Mouse (Mus musculus) limb, embryonic 14.5 days (tissue): ENCODE results near the gene Adam22. TPM values are rescaled to one million over a fixed set of nuclear protein-coding genes. Genes with fewer than 3 reads are reported as not detected.

Source experiments
- ATAC-seq: fragments of 200-750 bp; cut with Nextera tagmentation; 2 replicates; pipeline ENCODE4 v1.8.0; 2017; ENCODE audit warnings: low read depth, moderate number of reproducible peaks, moderate TSS enrichment; ENCODE audit not compliant: low FRiP score
- DNase-seq: peaks from one replicate; pipeline ENCODE4 v3.0.0-alpha.2; 2015; ENCODE audit warnings: low spot score
- H3K27ac ChIP-seq: fragments of 300-500 bp; sonication (generic); replicated peaks from 2 replicates; pipeline ENCODE4 v1.5.1; 2014; ENCODE audit warnings: low read depth, mild to moderate bottlenecking, low read length, moderate library complexity, mixed read lengths
- H3K27me3 ChIP-seq: fragments of 300-500 bp; sonication (generic); 2 replicates; pipeline ENCODE4 v1.6.1; 2014; ENCODE audit warnings: low read length, mixed read lengths; ENCODE audit not compliant: control insufficient read depth, insufficient read depth
- H3K36me3 ChIP-seq: fragments of 300-500 bp; sonication (generic); 2 replicates; pipeline ENCODE4 v1.6.1; 2014; ENCODE audit warnings: mild to moderate bottlenecking, low read length, moderate library complexity, mixed read lengths; ENCODE audit not compliant: control insufficient read depth, insufficient read depth
- H3K4me1 ChIP-seq: fragments of 300-500 bp; sonication (generic); 2 replicates; pipeline ENCODE4 v1.6.1; 2014; ENCODE audit warnings: antibody characterized with exemption, low read length, mixed read lengths; ENCODE audit not compliant: control insufficient read depth, insufficient read depth
- H3K4me2 ChIP-seq: fragments of 300-500 bp; sonication (generic); replicated peaks from 2 replicates; pipeline ENCODE4 v1.6.1; 2014; ENCODE audit warnings: low read depth, mild to moderate bottlenecking, low read length, moderate library complexity; ENCODE audit not compliant: severe bottlenecking
- H3K4me3 ChIP-seq: fragments of 300-500 bp; sonication (generic); replicated peaks from 2 replicates; pipeline ENCODE4 v1.5.1; 2014; ENCODE audit warnings: low read length
- H3K9ac ChIP-seq: fragments of 300-500 bp; sonication (generic); 2 replicates; pipeline ENCODE4 v1.6.1; 2014; ENCODE audit warnings: mild to moderate bottlenecking, low read depth, low read length, moderate library complexity; ENCODE audit not compliant: severe bottlenecking
- H3K9me3 ChIP-seq: fragments of 300-500 bp; sonication (generic); 2 replicates; pipeline ENCODE4 v1.6.1; 2016; ENCODE audit warnings: low read length; ENCODE audit not compliant: control insufficient read depth
- POLR2A ChIP-seq: fragments of 200-500 bp; IDR thresholded peaks from 2 replicates; pipeline ENCODE4 v1.8.0; 2012; ENCODE audit warnings: inconsistent platforms, mild to moderate bottlenecking, moderate library complexity, borderline replicate concordance; ENCODE audit not compliant: insufficient read depth, insufficient read length; ENCODE audit errors: extremely low read depth
- WGBS: fragments of 180-500 bp; shearing (Covaris S2); extraction: QIAGEN DNeasy Blood & Tissue Kit; methylation state at CpG from one replicate; pipeline ENCODE4 v1.1.7; 2014; 5-methylcytosine and 5-hydroxymethylcytosine counted together
- polyA plus RNA-seq, 2 experiments: library from polyadenylated mRNA; depleted of rRNA in 1 of 2; stranded (reverse) in 1 of 2; unstranded in 1 of 2; fragments of >200 nt; fragmentation: Nextera tagmentation in 1 of 2; extraction: Ambion mirVana in 1 of 2; gene quantifications; 2 replicates each; pipeline versions ENCODE4 v1.2.1 to v1.2.3; 2012 to 2014

Gene Adam22
- polyA plus RNA-seq, 2 experiments = 8.6 to 14.3 TPM

GRCm38 (mm10) chr5:8349557-8349956 is 18.4 kb downstream of the Adam22 start:
- no peak overlapping the region for H3K9ac ChIP-seq
- H3K4me3 ChIP-seq = no peak overlapping the region
- DNase-seq (no peak), ATAC-seq (no peak)
- no peaks in the 10 kb centered on the region for H3K27me3 ChIP-seq
- no peaks in the 10 kb centered on the region for H3K9me3 ChIP-seq
- no peak overlapping the region for H3K27ac ChIP-seq
- no peaks in the 10 kb centered on the region for H3K4me1 ChIP-seq
- WGBS = 50% methylated on average over 10 of the region's 10 CpGs
- no peak overlapping the region for H3K4me2 ChIP-seq
- H3K36me3 ChIP-seq = no peaks in the 10 kb centered on the region
- no peak for TF ChIP-seq POLR2A

DNA sequence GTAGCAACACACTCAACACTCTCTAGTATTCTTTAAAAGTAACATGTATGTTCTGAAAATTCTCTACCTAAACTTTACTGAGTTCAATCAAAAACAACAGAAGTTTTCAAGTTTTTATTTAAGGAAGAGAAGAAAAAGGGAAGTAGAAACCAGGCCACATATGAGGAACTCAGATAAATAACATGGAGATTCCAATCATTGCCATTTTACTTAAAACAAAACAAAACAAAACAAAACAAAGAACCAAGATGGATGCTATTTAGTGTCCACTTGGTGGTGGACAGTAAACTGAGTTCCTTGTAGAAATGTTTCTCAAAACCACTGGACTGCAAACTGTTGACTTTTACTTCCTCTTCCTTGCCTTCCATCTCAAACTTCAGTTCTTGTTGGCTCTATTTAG is 21.6 kb downstream of the Adam22 start:
- no peaks in the 10 kb centered on the region for H3K27me3 ChIP-seq
- H3K4me1 ChIP-seq = no peaks in the 10 kb centered on the region
- no peak for DNase-seq
- no peak overlapping the region for H3K4me2 ChIP-seq
- no peak for ATAC-seq
- no peaks in the 10 kb centered on the region for H3K36me3 ChIP-seq
- TF ChIP-seq POLR2A = no peak
- H3K9ac ChIP-seq = no peak overlapping the region
- no peak overlapping the region for H3K27ac ChIP-seq
- H3K4me3 ChIP-seq = no peak overlapping the region
- no peaks in the 10 kb centered on the region for H3K9me3 ChIP-seq

GRCm38 (mm10) chr5:8343296-8343695 is 24.7 kb downstream of the Adam22 start:
- Histone ChIP-seq H3K36me3 (no peaks in the 10 kb centered on the region), H3K4me2 (no peak overlapping the region), H3K27me3 (no peaks in the 10 kb centered on the region), H3K9me3 (no peaks in the 10 kb centered on the region), H3K27ac (no peak overlapping the region), H3K9ac (no peak overlapping the region), H3K4me1 (no peaks in the 10 kb centered on the region), H3K4me3 (no peak overlapping the region)
- 74% methylated on average over 3 of the region's 3 CpGs for WGBS
- no peak for DNase-seq
- no peak for TF ChIP-seq POLR2A
- ATAC-seq = no peak

DNA sequence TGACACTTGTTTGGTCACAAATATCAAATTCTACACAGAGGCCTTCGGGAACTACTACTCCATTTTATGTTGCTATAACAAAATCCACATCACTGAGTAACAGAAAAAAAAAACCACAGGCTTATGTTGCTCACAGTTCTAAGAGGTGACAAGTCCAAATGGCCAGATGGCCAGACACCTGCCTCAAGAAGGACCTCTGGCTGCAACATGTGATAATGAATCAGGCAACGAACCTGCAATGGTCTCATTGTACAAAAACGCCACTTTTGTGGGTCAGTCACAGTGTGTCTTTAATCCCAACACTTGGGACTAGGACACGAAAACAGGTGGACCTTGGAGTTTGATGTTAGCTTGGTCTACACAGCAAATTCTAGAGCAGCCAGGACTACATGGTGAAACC is 26.3 kb downstream of the Adam22 start:
- Histone ChIP-seq H3K9me3 (no peaks in the 10 kb centered on the region), H3K4me2 (no peak overlapping the region), H3K4me3 (no peak overlapping the region), H3K27ac (no peak overlapping the region), H3K36me3 (no peaks in the 10 kb centered on the region), H3K27me3 (no peaks in the 10 kb centered on the region), H3K4me1 (no peaks in the 10 kb centered on the region), H3K9ac (no peak overlapping the region)
- TF ChIP-seq POLR2A = no peak
- ATAC-seq (no peak), DNase-seq (no peak)
- WGBS = 88% methylated on average over 4 of the region's 4 CpGs

DNA sequence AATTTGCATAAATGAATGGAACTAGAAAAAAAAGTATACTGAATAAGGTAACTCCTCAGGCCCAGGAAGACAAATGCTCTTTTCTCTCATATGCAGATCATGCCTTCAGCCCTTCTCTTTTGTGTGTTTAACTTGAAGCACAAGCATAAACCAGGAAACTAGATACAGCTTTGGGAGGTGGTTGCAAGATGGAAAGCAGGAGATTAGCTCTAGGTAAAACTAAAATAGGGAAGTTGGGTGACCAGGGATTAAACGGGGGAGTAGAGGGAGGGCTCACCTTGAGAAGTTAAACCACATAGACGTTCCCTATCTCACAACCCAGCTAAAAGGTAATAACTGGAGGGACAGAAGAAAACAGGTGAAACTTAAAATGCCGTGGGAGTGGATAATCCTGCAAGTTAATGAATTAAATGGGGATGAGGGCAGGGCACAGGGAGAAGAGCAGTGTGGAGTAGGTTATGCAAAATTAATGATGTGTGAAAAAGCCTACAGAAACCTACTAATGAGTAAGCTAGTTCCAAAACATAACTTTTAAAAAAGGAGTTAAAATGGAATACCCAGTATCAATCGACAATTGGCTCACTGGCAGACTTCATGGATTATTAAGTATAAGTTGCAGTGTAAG is 40.2 kb downstream of the Adam22 start:
- Histone ChIP-seq H3K27ac (no peak overlapping the region), H3K9me3 (no peaks in the 10 kb centered on the region), H3K4me1 (no peaks in the 10 kb centered on the region), H3K27me3 (no peaks in the 10 kb centered on the region), H3K4me2 (no peak overlapping the region), H3K36me3 (peaks cover 3% of the 10 kb centered on the region; the same call in 1 of the 2 replicates), H3K4me3 (no peak overlapping the region), H3K9ac (no peak overlapping the region)
- ATAC-seq = no peak
- no peak for TF ChIP-seq POLR2A
- no peak for DNase-seq
- whole genome bisulfite sequencing = 80% methylated on average over 4 of the region's 4 CpGs

GRCm38 (mm10) chr5:8326671-8327070 is 41.3 kb downstream of the Adam22 start:
- Histone ChIP-seq H3K9ac (no peak overlapping the region), H3K27ac (no peak overlapping the region), H3K4me1 (no peaks in the 10 kb centered on the region), H3K27me3 (no peaks in the 10 kb centered on the region), H3K36me3 (peaks cover 3% of the 10 kb centered on the region; the same call in 1 of the 2 replicates), H3K9me3 (no peaks in the 10 kb centered on the region), H3K4me2 (no peak overlapping the region), H3K4me3 (no peak overlapping the region)
- ATAC-seq (no peak), DNase-seq (no peak)
- 70% methylated on average over 5 of the region's 5 CpGs for WGBS
- no peak for TF ChIP-seq POLR2A
